ENCODE assay signal across 7 mouse cellular contexts in the genomic region with DNA sequence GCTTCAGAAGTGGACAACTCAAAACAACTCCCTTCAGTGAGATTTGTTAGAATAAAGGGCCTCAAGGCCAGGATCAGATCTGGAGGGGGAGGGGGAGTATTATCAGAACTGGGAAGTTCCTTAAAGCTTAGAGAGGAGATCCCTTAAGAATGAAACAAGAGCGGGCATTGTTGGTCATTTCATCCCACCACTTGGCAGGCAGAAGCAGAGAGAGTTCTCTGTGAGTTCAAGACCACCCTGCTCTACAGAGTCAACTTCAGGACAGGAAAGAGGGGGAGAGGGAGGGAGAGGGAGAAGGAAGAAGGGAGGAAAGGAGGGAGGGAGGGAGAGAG. TPM values are rescaled to one million over a fixed set of nuclear protein-coding genes. Genes with fewer than 3 reads are reported as not detected.
A peak's percentile ranks its signal among the peaks of the same experiment; 100 is the strongest.
DNase-seq lines count a peak whose midpoint lies in the region; ATAC-seq and TF ChIP-seq lines count a peak whose summit lies in the region.

No protein-coding gene starts in this region.

- H3K4me1 ChIP-seq in kidney, postnatal 0 days (replicated peaks; ENCODE audit: insufficient read depth, low read length): peaks cover 4% of the 10 kb centered on the region; the same call in 1 of the 2 replicates
- H3K4me1 ChIP-seq in embryonic facial prominence, embryonic 12.5 days: peaks cover 12% of the 10 kb centered on the region
- peaks cover 27% of the 10 kb centered on the region for H3K4me1 ChIP-seq in hindbrain, embryonic 14.5 days (replicated peaks; ENCODE audit: control insufficient read depth, insufficient read depth, low read length)
- H3K4me1 ChIP-seq in midbrain, postnatal 0 days (ENCODE audit: insufficient read depth, low read length): peaks cover 9% of the 10 kb centered on the region; the same call in 1 of the 2 replicates

- H3K9me3 ChIP-seq in kidney, postnatal 0 days (replicated peaks; ENCODE audit: low read length): no peaks in the 10 kb centered on the region
- H3K9me3 ChIP-seq in embryonic facial prominence, embryonic 12.5 days: no peaks in the 10 kb centered on the region
- H3K9me3 ChIP-seq in hindbrain, embryonic 14.5 days (ENCODE audit: control insufficient read depth, low read length): no peaks in the 10 kb centered on the region
- H3K9me3 ChIP-seq in midbrain, postnatal 0 days (ENCODE audit: low read length): no peaks in the 10 kb centered on the region

- no peak overlapping the region for H3K9ac ChIP-seq in kidney, postnatal 0 days (ENCODE audit: low read depth, low read length)
- H3K9ac ChIP-seq in embryonic facial prominence, embryonic 12.5 days: no peak overlapping the region
- no peak overlapping the region for H3K9ac ChIP-seq in hindbrain, embryonic 14.5 days
- no peak overlapping the region for H3K9ac ChIP-seq in midbrain, postnatal 0 days (replicated peaks; ENCODE audit: low read length, poor library complexity, severe bottlenecking)

- H3K4me3 ChIP-seq in kidney, postnatal 0 days (replicated peaks; ENCODE audit: low read depth, low read length): 0 out of 2 replicates have a peak overlapping the region, but pooled peaks have one; percentile 79
- H3K4me3 ChIP-seq in embryonic facial prominence, embryonic 12.5 days: 0 out of 2 replicates have a peak overlapping the region, but pooled peaks have one; percentile 14
- H3K4me3 ChIP-seq in hindbrain, embryonic 14.5 days (replicated peaks; ENCODE audit: low read length): no peak overlapping the region
- peak overlapping the region; percentile 69; the same call in 1 of the 2 replicates for H3K4me3 ChIP-seq in midbrain, postnatal 0 days (ENCODE audit: low read depth, low read length)

- WGBS in kidney, postnatal 0 days: 63% methylated on average over 1 of the region's 1 CpGs
- 74% methylated on average over 1 of the region's 1 CpGs for WGBS in embryonic facial prominence, embryonic 12.5 days
- WGBS in hindbrain, embryonic 14.5 days: 95% methylated on average over 1 of the region's 1 CpGs
- WGBS in midbrain, postnatal 0 days: 71% methylated on average over 1 of the region's 1 CpGs

- TF ChIP-seq CTCF in kidney, postnatal 0 days (IDR thresholded peaks at IDR 0.05; ENCODE audit: low read depth): no peak
- no peak for TF ChIP-seq CTCF in midbrain, postnatal 0 days (IDR thresholded peaks at IDR 0.05)

- no peak for ATAC-seq in kidney, postnatal 0 days (replicated peaks; ENCODE audit: low FRiP score, low read depth)
- no peak for ATAC-seq in embryonic facial prominence, embryonic 12.5 days (ENCODE audit: insufficient number of reproducible peaks, insufficient read depth, low FRiP score, low TSS enrichment)
- no peak for ATAC-seq in hindbrain, embryonic 14.5 days (ENCODE audit: low FRiP score)
- no peak for ATAC-seq in midbrain, postnatal 0 days (ENCODE audit: low FRiP score)

- H3K4me2 ChIP-seq in kidney, postnatal 0 days (ENCODE audit: low read length): no peak overlapping the region
- H3K4me2 ChIP-seq in embryonic facial prominence, embryonic 12.5 days (replicated peaks): no peak overlapping the region
- H3K4me2 ChIP-seq in hindbrain, embryonic 14.5 days (replicated peaks): peak overlapping the region; percentile 75; the same call in 1 of the 2 replicates
- peak overlapping the region; percentile 43 for H3K4me2 ChIP-seq in midbrain, postnatal 0 days (ENCODE audit: low read depth, low read length, poor library complexity, severe bottlenecking)

- peak overlapping the region; percentile 82 for H3K27ac ChIP-seq in kidney, postnatal 0 days
- peak overlapping the region; percentile 69; the same call in 1 of the 2 replicates for H3K27ac ChIP-seq in embryonic facial prominence, embryonic 12.5 days
- peak overlapping the region; percentile 21; the same call in 1 of the 2 replicates for H3K27ac ChIP-seq in hindbrain, embryonic 14.5 days
- H3K27ac ChIP-seq in midbrain, postnatal 0 days (ENCODE audit: low read depth, low read length): no peak overlapping the region; the same call in 1 of the 2 replicates

- no peaks in the 10 kb centered on the region for H3K27me3 ChIP-seq in kidney, postnatal 0 days (ENCODE audit: insufficient read depth, low read length)
- no peaks in the 10 kb centered on the region for H3K27me3 ChIP-seq in embryonic facial prominence, embryonic 12.5 days
- no peaks in the 10 kb centered on the region for H3K27me3 ChIP-seq in hindbrain, embryonic 14.5 days (ENCODE audit: control insufficient read depth, insufficient read depth, low read length)
- no peaks in the 10 kb centered on the region for H3K27me3 ChIP-seq in midbrain, postnatal 0 days (ENCODE audit: insufficient read depth, low read length)

- no peaks in the 10 kb centered on the region for H3K36me3 ChIP-seq in kidney, postnatal 0 days (ENCODE audit: insufficient read depth, low read length)
- H3K36me3 ChIP-seq in embryonic facial prominence, embryonic 12.5 days: no peaks in the 10 kb centered on the region
- H3K36me3 ChIP-seq in hindbrain, embryonic 14.5 days (replicated peaks; ENCODE audit: control insufficient read depth, insufficient read depth): no peaks in the 10 kb centered on the region
- H3K36me3 ChIP-seq in midbrain, postnatal 0 days (ENCODE audit: insufficient read depth, low read length): no peaks in the 10 kb centered on the region

- peak; percentile 67 for DNase-seq in kidney, postnatal 0 days (ENCODE audit: low spot score)
- DNase-seq in kidney, adult 18-20 months: no peak
- DNase-seq in hindbrain, embryonic 14.5 days (ENCODE audit: low spot score): no peak
- no peak for DNase-seq in midbrain, postnatal 0 days (ENCODE audit: low spot score)
- DNase-seq in left cerebral cortex, adult 18-20 months (ENCODE audit: low spot score in 2 of 2): no peak
- DNase-seq in adrenal gland, postnatal 14 days: no peak

RNA-seq across cellular contexts. Expression of a gene that starts 0.7 kb away (rescaled TPM):
- polyA plus RNA-seq in kidney, postnatal 0 days (2015; fragmentation: Nextera tagmentation; extraction: Ambion mirVana): 41.9 and 44.7 TPM in 2 replicates
- 29.5 and 30.7 TPM in 2 replicates for polyA plus RNA-seq in embryonic facial prominence, embryonic 12.5 days (2016; fragmentation: Nextera tagmentation; extraction: Ambion mirVana)
- polyA plus RNA-seq in hindbrain, embryonic 14.5 days (2014; fragmentation: Nextera tagmentation; extraction: Ambion mirVana): 28.5 and 29.7 TPM in 2 replicates
- 32.3 and 38.6 TPM in 2 replicates for total RNA-seq in midbrain, postnatal 0 days (2014; rRNA removed)
- polyA plus RNA-seq in midbrain, postnatal 0 days (2015; fragmentation: Nextera tagmentation; extraction: Ambion mirVana): 33.8 and 34.3 TPM in 2 replicates
- total RNA-seq in left cerebral cortex, adult 18-20 months (2021): 10 to 100 TPM; 17.5 to 19.3 TPM
- total RNA-seq in adrenal gland, postnatal 14 days (2021): 21.2 and 23.9 TPM in 2 replicates

RNA-seq across cellular contexts. Expression of a gene that starts 4.1 kb away (rescaled TPM):
- polyA plus RNA-seq in kidney, postnatal 0 days (2015; fragmentation: Nextera tagmentation; extraction: Ambion mirVana): 17.1 and 21.3 TPM in 2 replicates
- 26.5 and 27.2 TPM in 2 replicates for polyA plus RNA-seq in embryonic facial prominence, embryonic 12.5 days (2016; fragmentation: Nextera tagmentation; extraction: Ambion mirVana)
- polyA plus RNA-seq in hindbrain, embryonic 14.5 days (2014; fragmentation: Nextera tagmentation; extraction: Ambion mirVana): 8.5 and 9.0 TPM in 2 replicates
- total RNA-seq in midbrain, postnatal 0 days (2014; rRNA removed): 5.2 and 10.7 TPM in 2 replicates
- 10.1 and 13.0 TPM in 2 replicates for polyA plus RNA-seq in midbrain, postnatal 0 days (2015; fragmentation: Nextera tagmentation; extraction: Ambion mirVana)
- 10 to 100 TPM; 23.0 to 27.5 TPM for total RNA-seq in left cerebral cortex, adult 18-20 months (2021)
- 13.4 and 18.4 TPM in 2 replicates for total RNA-seq in adrenal gland, postnatal 14 days (2021)

RNA-seq across cellular contexts. Expression of a gene that starts 39.1 kb away (rescaled TPM):
- 32.8 and 47.5 TPM in 2 replicates for polyA plus RNA-seq in kidney, postnatal 0 days (2015; fragmentation: Nextera tagmentation; extraction: Ambion mirVana)
- 60.9 and 71.3 TPM in 2 replicates for polyA plus RNA-seq in embryonic facial prominence, embryonic 12.5 days (2016; fragmentation: Nextera tagmentation; extraction: Ambion mirVana)
- 23.1 and 23.2 TPM in 2 replicates for polyA plus RNA-seq in hindbrain, embryonic 14.5 days (2014; fragmentation: Nextera tagmentation; extraction: Ambion mirVana)
- total RNA-seq in midbrain, postnatal 0 days (2014; rRNA removed): 27.4 and 39.0 TPM in 2 replicates
- 13.3 and 15.3 TPM in 2 replicates for polyA plus RNA-seq in midbrain, postnatal 0 days (2015; fragmentation: Nextera tagmentation; extraction: Ambion mirVana)
- total RNA-seq in left cerebral cortex, adult 18-20 months (2021): 10 to 100 TPM; 61.5 to 64.2 TPM
- total RNA-seq in adrenal gland, postnatal 14 days (2021): 146 and 162 TPM in 2 replicates

RNA-seq across cellular contexts. Expression of a gene that starts 52.4 kb away (rescaled TPM):
- polyA plus RNA-seq in kidney, postnatal 0 days (2015; fragmentation: Nextera tagmentation; extraction: Ambion mirVana): 24.2 and 27.2 TPM in 2 replicates
- polyA plus RNA-seq in embryonic facial prominence, embryonic 12.5 days (2016; fragmentation: Nextera tagmentation; extraction: Ambion mirVana): 29.2 and 29.6 TPM in 2 replicates
- polyA plus RNA-seq in hindbrain, embryonic 14.5 days (2014; fragmentation: Nextera tagmentation; extraction: Ambion mirVana): 13.2 and 15.2 TPM in 2 replicates
- 14.8 and 14.9 TPM in 2 replicates for total RNA-seq in midbrain, postnatal 0 days (2014; rRNA removed)
- 11.2 and 11.9 TPM in 2 replicates for polyA plus RNA-seq in midbrain, postnatal 0 days (2015; fragmentation: Nextera tagmentation; extraction: Ambion mirVana)
- 10 to 100 TPM; 85.1 to 93.3 TPM for total RNA-seq in left cerebral cortex, adult 18-20 months (2021)
- 15.8 and 18.1 TPM in 2 replicates for total RNA-seq in adrenal gland, postnatal 14 days (2021)

RNA-seq across cellular contexts. Expression of a gene that starts 53.0 kb away (rescaled TPM):
- polyA plus RNA-seq in kidney, postnatal 0 days (2015; fragmentation: Nextera tagmentation; extraction: Ambion mirVana): 56.2 and 70.6 TPM in 2 replicates
- polyA plus RNA-seq in embryonic facial prominence, embryonic 12.5 days (2016; fragmentation: Nextera tagmentation; extraction: Ambion mirVana): 94.4 and 94.7 TPM in 2 replicates
- 87.6 and 89.3 TPM in 2 replicates for polyA plus RNA-seq in hindbrain, embryonic 14.5 days (2014; fragmentation: Nextera tagmentation; extraction: Ambion mirVana)
- total RNA-seq in midbrain, postnatal 0 days (2014; rRNA removed): 41.0 and 54.5 TPM in 2 replicates
- 68.9 and 80.4 TPM in 2 replicates for polyA plus RNA-seq in midbrain, postnatal 0 days (2015; fragmentation: Nextera tagmentation; extraction: Ambion mirVana)
- total RNA-seq in left cerebral cortex, adult 18-20 months (2021): 100 to 1,000 TPM; 175 to 185 TPM
- 90.7 and 103 TPM in 2 replicates for total RNA-seq in adrenal gland, postnatal 14 days (2021)

Comparison
In these comparisons a context has a peak if more than half of its experiments do, and no peak if none do; other contexts are left out.
1. H3K4me2 ChIP-seq: peak in hindbrain, embryonic 14.5 days (single experiment) and midbrain, postnatal 0 days (single experiment); none in kidney, postnatal 0 days (single experiment) and embryonic facial prominence, embryonic 12.5 days (single experiment).